ENCODE assay signal across 15 mouse cellular contexts in genomic region chrX:6475177-6475576, GRCm38 (mm10).
DNase-seq lines count a peak whose midpoint lies in the region; TF ChIP-seq lines count a peak whose summit lies in the region.
"Had no signal": no experiment of that assay in that cellular context is flagged by ENCODE, and none has a peak within 500 bp of the region (broad histone marks: within the 10 kb centered on the region; RNA-seq: fewer than 3 reads in every experiment).

No protein-coding gene starts in this region.

- intact Hi-C loops in heart, postnatal 10 days (cut with DNase I): loop anchor here (2.0 kb wide), 2 partner anchors 150 to 214 kb away; no protein-coding TSS in a partner anchor
- intact Hi-C loops in heart, postnatal 25 days (cut with DNase I): loop anchor here (2.0 to 5.0 kb wide), 2 partner anchors 153 to 214 kb away; partner anchors contain the start of gene Bmp15

- peak; percentile 13 for DNase-seq in adrenal gland, postnatal 14 days
- no peak for DNase-seq in adrenal gland, postnatal 4 days (ENCODE audit: low spot score in 2 of 2)
- DNase-seq in heart, postnatal 10 days: peak; percentile 3 to 24
- DNase-seq in heart, postnatal 25 days (ENCODE audit: low spot score): no peak
- DNase-seq in lung, adult 2 months: no peak
- no peak for DNase-seq in lung, adult 18-20 months
- peak; percentile 5 for DNase-seq in lung, postnatal 36 days
- DNase-seq in left cerebral cortex, adult 9 months (ENCODE audit: low spot score in 2 of 2): no peak
- DNase-seq: adrenal gland, postnatal 36 days; cerebellum, adult 9-10 months; gastrocnemius, postnatal 25 days; heart, postnatal 4 days; layer of hippocampus, postnatal 36 days had no signal

- TF ChIP-seq POLR2A in lung, adult 2 months (IDR thresholded peaks at IDR 0.05; ENCODE audit: borderline replicate concordance, extremely low read depth, low read depth, low read length): no peak

- H3K4me3 ChIP-seq in lung, adult 2 months (replicated peaks; ENCODE audit: extremely low read depth, low read depth, low read length): no peak overlapping the region
- H3K4me3 ChIP-seq: erythroblast, embryonic 14.5 days; kidney, embryonic 15.5 days had no signal

- H3K4me1 ChIP-seq in lung, adult 2 months (ENCODE audit: control insufficient read depth, insufficient read depth, low read length): no peaks in the 10 kb centered on the region
- H3K4me1 ChIP-seq: kidney, embryonic 15.5 days had no signal

- peak; percentile 20; the same call in 1 of the 2 replicates for TF ChIP-seq CTCF in lung, adult 2 months (IDR thresholded peaks at IDR 0.05; ENCODE audit: insufficient read depth, low read length)

- 10% methylated on average over 1 of the region's 1 CpGs for WGBS in lung, adult 2 months

Comparison
In these comparisons a context has a peak if more than half of its experiments do, and no peak if none do; other contexts are left out.
1. DNase-seq: peak in adrenal gland, postnatal 14 days (single experiment), heart, postnatal 10 days (2 of 2) and lung, postnatal 36 days (single experiment); none in adrenal gland, postnatal 4 days (0 of 2), heart, postnatal 25 days (single experiment), lung, adult 2 months (single experiment), lung, adult 18-20 months (0 of 2) and left cerebral cortex, adult 9 months (0 of 2).